Mouse (Mus musculus) cerebellum, postnatal 10 days (tissue): ENCODE results near the gene Crtam.

Experiments
- DNase-seq, 2 experiments: peaks; one replicate each; pipeline ENCODE4 v3.0.0; 2021; ENCODE audit warnings: mixed read lengths in 2 of 2

Gene Crtam

DNA sequence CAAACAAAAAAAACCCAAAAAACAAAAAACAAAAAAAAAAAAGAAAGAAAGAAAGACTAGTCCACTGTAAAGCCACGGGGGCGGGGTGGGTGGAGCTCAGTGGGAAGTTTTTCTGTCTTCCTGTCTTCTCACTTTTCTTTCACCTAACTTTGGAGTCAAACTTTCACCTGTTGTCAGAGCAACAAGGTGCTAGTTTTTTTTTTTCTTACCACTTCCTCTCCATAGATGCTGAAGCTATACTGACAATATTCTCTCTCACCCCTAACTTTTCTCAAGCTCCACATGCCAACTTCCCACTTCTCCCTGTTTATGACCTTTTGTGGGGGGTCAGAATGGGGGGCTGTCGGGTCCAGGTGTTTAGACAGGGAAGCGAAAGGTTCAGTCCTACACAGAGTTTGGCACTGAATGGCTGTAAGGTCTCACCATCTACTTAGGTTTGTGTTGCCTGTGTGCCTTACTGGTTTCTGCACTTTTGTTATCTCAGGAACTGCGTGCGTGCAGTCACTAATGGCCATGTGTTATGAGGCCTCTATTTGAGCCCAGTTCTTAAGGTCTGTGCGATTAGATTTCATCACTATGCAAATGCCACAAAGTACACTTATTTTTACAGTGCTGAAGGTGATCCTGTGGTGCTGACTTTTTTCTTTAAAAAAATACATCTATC lies 7.2 kb downstream of the Crtam start:
- no peak for DNase-seq

DNA sequence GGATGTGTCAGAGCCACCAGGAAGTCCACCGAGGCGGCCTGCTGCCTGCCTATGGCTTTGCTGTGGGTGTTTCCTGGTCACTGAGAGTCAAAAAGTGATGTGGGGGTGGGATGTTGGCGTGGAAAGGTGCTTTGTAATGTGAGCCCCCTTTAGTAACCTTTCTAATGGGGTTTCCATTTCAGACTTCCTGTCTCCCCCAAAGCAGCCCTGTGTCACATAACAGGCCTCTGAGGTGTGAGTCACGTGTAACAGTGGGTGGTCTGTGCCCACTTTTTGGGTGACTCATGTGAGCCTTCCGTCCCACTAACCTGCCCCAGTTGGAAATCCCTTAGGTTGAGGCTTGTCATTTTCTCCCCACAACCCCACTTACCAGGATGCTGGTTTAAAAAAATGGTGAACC lies 10.4 kb downstream of the Crtam start:
- DNase-seq: no peak

DNA sequence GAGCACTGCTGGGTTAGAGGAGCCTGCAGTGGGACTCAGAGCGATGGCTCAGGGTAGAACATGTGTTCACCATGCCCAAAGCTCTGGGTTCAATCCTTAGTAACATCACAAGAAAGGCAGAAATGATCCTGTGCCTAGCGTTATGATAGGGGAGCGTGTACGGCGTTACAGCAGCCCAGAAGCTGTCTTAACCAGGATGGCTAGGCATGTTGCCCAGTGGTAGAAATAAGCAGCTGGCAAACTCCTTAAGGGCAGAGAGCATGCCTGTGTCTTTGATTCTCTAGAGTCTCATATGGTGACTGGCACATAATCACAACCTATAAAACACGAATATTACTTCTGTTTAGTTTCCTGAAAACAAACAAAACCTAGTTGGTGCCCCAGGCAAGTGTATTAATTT lies 12.9 kb downstream of the Crtam start:
- DNase-seq: peak in 1 of 2 experiments; percentile 48

DNA sequence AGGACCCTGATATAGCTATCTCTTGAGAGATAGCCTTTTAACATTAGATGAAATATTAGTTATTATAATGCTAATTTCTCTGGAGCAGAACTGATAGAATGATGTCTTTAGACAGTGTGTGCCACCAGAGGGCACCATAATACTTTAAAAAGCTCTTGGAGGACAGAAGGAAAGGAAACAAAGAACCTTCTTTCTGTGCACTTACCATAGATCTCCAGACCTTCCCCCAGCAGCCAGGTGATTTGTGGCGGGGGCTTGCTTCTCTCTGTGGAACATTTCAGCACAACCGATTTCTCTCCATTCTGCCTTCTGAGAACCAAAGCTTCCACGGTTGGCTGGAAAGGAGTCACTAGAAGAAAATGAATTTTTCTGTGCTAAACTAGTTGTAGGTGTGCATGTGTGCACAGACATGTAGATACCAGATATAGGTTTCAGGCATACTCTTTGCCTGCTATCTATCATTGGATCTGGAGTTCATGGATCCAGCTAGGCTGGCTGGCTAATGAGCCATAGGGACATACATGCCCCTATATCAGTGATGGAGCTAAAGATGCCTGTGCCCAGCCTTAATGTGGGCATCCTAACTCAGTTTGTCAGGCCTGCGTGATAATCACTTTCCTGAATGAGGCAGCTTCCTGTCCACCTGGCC lies 14.4 kb downstream of the Crtam start:
- DNase-seq: peak; percentile 86 to 89

DNA sequence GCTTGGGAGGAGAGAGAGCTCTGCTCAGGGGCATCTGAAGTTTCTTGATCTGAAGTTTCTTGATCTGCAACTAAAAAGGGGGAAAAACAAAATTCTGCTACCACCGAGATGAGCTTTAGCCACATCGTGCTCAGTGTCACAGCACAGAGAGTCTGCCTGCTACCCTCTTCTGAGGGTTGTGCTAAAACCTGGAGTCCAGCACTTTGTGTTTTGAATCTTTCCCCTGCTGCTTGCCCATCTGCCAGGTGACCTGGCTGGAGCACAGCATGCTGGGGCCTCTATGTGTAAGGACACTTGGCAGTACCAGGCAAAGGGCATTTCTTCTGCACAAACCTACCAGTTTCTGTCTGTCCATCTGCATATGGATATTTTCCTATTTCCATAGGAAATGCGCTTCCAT lies 20.1 kb downstream of the Crtam start:
- DNase-seq: peak; percentile 73 to 83

DNA sequence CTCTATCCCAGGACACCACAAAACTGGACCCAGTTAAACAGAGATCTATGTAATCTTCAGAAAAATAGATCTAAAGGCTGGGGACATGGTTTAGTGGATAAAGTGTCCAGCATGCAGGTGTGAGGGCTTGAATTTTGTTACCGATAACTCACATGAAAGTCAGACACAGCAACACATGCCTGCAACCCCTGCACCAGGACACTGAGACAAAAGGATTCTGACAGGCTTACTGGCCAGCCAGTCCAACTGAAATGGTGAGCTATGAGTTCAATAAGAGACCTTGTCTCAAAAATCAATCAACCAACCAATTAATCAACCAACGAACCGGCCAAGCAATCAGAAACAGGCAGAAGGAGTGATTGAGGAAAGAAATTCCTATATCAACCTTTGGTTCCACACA lies 20.7 kb downstream of the Crtam start:
- DNase-seq: no peak

DNA sequence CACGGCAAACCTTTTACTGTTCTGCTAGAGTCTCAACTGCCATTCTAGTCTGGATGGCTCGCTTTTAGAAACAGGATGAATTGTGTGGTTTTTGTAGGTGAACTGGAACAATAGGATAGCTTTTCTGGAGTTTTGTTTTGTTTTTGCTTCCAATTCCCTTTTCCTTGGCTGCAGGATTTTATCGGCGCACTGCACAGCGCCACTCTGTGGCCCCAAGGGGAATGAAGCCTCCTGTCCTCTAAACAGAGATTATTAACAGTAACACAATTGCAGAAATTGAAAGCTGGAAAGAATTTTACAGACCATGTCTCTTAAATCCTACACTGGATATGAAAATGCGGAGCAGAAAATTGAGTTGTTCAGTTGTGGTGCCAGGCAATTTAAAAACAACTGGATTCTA lies 21.9 kb downstream of the Crtam start:
- peak; percentile 57 to 63 for DNase-seq

DNA sequence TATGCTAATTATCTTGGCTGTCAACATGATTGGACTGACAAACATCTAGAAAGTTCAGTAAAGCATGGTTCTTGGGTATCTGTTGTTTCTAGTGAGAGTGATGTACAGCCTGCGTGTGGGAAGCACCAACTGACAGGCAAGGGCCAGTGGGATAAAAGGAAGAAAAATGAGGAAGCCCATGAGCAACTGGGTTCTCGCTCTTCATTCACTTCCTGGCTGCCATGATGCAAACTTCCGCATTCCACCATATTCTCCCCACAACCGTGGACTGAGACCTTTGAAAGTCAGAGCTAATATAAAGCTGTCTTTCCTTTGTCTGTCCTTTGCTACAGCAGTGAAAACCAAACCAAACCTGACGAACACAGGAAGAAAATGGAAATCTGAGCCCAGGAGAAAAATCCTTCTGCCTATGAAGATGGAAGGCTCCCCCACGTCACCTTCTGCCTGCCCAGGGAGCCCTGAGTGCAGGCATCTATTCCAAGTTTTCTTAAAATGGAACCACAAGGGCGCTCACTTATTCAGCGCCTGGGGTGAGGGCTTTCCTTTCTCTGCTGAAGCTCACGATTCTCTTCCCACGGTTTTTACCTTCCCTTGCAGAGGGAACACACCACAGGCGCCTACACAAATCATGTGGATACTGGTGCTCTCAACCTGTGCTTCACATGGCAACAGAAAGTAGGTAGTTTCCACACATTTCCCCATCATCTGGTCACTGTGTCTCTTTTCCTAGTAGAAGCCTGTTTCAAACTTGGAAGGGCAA lies 30.2 kb downstream of the Crtam start:
- DNase-seq: no peak

DNA sequence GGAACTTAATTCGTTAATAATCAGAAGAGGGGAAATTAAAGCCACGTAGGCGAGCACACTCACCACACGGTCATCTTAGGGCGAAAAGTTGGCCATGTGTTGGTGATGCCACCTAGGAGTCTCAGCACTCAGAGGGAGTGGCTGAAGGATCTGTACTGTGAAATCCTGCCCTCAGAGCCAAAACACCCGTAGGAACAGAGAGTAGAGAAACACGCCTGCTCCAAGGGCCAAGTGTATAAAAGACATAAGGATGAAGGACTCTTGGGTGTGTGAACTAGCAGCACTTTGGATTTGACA lies 40.1 kb downstream of the Crtam start:
- DNase-seq: no peak

DNA sequence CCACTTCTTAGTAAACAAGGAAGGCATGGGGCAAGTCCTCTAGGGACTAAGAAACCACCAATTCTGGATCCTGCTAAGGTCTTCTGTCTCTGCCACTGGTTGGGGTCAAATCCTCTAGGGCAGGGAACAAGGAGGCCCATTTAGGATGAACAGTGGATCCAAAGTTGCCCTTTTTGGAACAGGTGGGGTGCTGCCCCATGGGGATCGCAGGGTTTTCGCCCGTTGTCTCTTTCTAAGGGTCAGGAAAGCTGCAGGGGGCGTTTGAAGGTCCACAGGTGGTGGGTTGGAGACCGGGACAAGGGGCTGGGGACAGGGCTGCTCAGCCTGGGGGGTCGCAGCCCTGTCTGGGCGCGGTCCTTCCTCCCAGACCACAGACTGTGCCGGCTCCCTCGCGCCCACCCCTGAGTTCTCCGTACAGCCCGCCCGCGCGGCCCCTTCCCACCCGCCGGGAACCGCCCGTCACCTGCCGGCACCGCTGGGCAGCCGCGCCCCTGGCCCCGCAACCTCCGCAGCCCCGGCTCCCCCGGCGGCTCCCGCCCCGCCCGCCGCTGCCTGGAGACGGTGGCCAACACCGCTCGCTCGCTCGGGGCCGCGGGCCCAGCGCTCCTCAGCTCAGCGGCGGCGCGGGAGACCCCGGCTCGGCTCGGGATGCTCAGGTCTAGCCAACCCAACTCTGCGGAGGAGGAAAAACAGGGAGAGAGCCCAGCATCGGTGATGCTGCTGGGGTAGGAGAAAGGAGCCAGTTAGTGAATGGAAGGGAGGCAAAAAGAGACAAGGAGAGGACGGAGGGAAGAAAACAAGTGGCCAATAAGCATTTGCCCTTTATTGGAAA lies 40.6 kb downstream of the Crtam start, which contains the start of gene Jhy:
Jhy (minus strand) TSS at position 533 of the 832 bp plus-strand sequence.
- DNase-seq: peak; percentile 39 to 56

DNA sequence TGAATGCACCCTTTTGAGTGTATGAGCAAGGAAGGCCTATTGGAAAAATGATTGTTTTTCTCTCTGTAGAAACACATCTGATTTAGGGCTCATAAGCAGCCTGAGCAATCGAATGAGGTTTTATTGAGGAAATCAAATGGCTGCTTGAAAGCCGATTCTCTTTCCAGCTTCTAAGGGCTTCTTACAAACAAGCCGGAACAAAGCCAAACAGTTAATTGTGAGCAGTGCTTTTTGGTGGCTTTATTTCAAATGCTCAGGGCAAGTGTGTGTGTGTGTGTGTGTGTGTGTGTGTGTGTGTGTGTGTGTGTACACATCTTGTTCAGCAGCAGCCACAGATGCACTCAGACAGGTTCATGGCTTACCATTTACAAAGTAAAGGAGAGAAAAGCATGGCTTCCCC lies 43.0 kb downstream of the Crtam start:
- no peak for DNase-seq

DNA sequence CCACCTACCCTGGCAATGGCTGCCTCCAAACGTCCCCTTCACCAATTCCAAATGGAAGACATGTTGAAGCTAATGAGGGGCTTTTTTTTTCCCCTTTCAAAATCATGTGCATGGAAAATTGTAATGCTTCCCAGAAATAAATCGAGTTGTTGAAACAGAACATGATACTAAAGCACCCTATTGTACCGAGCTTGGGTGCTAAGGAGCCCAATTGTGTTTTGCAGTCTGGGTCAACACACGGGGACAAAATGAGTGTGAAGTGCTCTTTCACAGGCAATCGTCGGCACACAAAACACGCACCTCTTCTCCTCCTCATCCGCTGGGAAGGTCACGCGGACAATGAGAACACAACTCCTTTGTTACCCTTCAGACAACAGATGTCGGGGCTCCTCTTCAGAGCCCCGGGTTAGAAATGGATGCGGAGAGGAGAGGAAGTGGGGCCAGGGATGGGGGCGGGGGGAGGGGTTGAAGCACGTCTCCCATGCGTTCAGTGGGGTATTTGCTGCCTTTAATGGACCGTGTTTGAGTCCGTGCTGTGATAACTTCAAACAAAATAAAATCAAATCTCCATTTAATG lies 55.3 kb downstream of the Crtam start:
- no peak for DNase-seq

DNA sequence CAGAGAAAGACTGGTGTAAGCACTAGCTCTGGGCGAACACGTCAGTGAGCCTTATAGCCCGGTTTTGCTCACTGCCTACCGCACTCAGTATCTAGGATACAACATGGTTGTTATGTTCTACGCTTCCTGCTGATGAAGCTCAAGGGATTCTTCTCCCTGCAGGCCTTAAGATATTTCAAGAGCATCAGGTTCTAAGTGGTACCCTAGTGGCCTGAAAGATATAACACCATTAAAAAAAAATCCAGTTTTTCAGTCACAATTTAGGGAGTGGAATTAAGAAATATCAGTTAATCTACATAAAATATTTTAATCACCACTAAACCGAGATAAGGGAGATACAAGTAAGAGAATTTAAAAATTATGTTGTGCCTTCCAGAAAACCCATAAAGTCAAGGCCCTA lies 56.0 kb downstream of the Crtam start:
- no peak for DNase-seq

DNA sequence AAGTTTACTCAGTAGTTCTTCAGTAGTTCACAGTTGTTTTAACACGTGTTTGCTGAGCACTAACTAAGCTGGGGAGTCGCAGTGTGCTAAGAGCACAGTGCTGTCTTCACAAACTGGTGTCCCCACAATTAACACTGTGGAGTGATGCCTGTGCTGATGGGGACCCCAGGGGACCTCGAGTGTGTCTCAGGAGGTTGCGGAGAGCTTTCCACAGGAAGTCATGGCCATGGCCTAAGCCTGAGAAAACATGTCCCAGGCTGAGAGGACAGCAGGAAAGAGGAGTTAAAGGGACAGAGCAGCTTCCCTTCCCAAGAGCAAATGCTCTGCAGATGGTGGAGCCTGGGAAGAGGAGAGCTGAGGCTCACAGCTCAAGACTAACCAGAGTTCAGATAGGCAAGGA lies 57.3 kb downstream of the Crtam start:
- no peak for DNase-seq

DNA sequence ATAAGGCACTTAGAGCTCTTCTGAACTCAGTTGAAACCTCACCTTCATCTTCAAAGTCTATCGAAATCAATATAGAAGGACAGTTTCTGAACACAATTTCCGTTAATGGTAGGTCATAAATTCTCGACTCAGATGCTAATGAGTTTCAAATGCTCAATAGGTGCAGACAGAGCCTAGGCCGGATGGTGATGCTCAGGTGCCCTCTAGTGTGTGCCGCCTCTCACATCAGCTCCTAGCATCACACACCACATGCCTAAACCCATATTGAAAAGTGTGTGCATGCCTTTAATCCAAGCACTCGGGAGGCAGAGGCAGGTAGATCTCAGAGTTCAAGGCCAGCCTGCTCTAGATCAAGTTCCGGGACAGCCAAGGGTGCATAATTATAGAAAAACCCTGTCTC lies 67.0 kb downstream of the Crtam start:
- DNase-seq: peak; percentile 37 to 49

DNA sequence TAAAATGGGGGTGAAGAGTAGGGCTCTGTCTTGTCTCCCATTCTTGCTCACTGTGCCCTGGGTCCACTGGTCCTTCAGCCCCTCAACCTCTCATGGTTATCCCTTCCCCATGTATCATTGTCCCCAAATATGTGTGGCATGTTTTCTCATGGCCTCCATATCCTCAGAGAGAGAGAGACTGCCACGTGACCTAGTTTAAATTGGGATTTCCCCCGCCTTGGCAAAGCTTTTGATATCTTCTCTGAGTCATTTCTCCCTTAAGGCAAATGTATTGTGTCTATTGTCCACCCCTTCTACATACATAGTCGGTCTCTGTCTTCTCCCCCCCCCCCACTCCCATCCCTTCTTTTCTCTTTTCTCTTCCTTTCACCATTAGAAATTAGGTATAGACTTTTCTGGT lies 71.1 kb downstream of the Crtam start:
- DNase-seq: no peak

DNA sequence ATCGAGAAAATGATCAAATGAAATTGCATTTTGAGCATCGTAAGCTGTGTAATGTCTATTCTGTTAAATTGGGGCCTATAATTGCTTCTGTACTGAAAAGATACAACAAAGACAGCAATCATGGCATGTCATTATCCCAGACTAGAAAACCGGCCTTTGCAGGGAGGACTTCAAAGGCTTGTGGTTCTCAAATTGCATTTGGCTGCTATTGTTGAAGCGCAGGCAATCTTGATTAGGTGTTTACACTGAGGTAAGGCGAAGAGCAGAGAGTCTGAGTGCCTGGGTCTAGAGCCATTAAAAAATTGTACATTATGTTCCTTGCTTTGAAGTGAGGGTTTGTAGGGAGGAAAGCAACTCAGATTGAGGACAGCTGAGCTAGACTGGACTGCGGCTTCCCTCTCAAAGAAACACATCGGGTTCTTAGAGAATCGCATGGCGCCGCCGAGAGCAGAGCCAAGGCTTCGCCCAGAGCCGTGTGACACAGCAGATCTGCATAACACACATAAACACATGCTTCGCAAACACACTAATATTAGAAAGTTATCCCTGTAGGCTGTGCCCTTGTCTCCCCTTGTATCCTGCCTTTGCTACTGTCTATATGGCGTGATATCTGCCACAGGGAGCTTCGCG lies 77.0 kb downstream of the Crtam start:
- no peak for DNase-seq
